Mouse (Mus musculus): ENCODE data around the gene Trim34a.
"Not testable (repeated sequence)": the region's sequence is repeated elsewhere in the genome, so short reads cannot be mapped to it uniquely, and the experiment has no call there.

Gene Trim34a

DNA sequence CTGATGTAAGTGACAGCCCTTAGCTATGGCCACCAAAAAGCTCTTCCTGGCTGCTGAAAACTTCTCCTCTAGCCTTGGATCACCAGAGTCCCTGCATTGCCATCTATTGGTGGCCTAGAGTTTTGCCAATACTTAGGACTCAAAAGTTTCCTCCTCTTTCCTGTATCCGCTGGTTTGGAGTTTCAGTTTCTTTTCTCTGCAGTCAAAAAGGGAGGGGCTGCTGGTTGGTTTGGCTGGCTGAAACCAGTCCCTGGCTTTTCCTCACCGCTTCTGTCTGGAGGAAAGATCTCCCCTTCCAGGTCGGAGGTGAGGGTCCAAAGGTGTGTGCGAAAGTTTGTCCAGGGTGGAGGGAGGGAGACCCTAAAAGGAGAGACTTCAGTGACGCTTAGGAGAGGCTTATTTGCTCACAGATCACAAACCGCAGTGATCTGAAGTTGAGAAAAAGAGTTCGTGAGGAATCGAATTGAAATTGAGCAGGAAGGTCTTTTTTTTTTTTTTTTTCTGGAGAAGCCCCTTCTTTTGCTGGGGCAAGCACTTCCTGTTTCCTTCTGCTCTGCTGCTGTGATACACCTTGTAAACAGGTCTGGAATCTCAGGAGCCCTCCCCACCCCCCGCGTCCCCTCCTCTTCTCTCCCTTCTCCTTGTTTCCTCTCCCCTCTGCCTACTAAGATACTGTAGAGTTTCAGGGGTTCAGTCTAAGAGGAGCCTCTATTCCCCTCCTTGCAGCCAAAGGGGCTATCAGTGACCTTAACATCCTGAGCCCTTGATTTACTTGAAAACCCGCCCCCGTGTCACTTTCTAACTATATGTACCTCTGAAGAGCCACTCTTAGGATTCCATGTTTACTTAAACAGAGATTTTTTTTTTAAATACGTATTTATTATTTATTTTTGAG, at the start of gene Trim34a:
Gene Trim34a (plus strand): TSS at position 171 of the 895 bp plus-strand sequence.
- peak; percentile 54 to 62 for DNase-seq

DNA sequence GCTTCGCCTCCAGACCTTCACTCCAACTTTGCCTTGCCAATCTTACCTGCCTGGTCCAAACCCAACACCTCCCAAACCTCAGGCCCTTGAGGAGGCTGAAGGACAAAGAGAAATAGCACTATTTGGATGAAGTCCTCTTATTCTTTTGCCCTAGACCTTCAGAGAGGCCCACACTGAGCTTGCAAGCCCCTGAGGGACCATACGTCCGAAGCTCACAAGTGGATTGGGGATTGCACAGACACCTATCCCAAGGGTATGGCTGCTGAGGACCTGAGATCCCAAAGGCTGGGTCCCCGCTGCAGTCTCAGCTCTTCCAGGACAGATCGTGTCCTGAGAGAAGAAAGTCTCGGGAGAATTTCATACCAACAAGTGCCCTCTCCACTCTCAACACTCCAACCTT, 48.4 kb upstream of the Trim34a start, which contains the start of gene Olfr649:
Gene Olfr649 (minus strand): TSS at position 101 of the 400 bp plus-strand sequence.
- DNase-seq: no peak

DNA sequence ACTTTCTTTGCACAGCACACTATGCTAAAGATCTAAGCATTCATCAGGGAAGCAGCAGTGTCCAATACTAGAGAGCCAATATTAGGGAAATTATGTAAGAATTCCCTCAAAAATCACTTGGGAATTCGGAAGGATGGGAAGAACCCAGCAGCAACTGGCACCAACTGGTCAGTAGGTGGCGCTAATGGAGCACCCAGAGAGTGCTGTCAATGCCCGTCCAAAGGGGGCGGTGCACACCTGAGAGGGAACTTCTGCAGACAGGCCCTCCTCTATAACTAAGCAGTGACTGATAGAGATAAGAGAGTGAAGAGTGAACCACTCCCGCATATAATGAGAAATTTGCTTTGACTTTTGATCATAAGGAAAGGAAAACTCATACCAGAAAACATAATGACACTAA, 44.4 kb upstream of the Trim34a start:
- DNase-seq: peak; percentile 66 to 68

DNA sequence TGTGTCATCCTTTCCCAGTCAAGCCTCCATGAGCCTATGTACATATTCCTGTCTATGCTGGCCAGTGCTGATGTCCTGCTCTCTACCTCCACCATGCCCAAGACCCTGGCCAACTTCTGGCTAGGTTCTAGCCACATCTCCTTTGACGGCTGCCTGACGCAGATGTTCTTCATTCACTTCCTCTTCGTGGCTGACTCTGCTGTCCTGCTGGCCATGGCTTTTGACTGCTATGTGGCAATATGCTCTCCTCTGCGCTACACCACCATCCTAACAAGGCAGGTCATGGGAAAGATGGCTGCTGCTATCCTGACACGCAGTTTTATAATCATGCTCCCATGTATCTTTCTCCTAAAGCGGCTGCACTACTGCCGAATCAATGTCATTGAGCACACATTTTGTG, 38.1 kb upstream of the Trim34a start:
- DNase-seq: no peak

DNA sequence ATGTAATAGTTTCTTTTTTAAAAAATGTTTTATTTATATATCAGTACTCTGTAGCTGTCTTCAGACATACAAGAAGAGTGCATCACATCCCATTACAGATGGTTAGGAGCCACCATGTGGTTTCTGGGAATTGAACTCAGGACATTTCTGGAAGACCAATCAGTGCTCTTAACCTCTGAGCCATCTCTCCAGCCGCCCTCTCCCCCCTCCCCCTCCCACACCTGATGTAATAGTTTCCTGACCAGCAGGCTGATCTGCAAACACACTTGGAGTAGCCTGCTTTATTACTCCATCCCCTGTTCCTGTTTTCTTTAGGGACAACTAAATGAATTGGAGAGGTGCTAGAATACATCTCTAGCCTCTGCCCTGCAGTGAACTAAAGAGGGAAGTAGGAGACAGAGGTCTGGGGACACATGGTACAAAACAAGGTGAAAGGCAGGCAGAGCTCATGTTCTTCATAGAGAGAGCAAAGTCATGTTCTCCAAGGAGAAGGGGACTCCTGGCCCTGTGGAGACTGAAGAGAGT, 28.2 kb upstream of the Trim34a start:
- no peak for DNase-seq

DNA sequence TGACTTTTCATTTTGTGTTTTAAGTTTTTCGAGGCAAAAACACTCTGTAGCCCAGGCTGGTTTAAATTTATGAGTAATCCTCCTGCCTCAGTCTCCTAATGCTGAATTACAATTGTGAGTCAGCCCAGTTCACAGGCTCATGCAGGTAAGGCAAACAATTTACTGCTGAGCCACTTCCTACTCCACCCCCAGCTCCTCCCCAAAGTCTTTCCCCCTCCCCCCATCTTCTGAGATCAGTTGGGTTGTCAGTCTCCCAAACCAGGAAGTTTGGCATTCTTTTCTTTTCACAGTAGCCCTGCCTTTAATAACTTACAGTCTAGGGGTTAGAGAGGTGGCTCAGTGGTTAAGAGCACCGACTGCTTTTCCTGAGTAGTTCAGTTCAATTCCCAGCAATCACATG, 26.4 kb upstream of the Trim34a start:
- DNase-seq: no peak

DNA sequence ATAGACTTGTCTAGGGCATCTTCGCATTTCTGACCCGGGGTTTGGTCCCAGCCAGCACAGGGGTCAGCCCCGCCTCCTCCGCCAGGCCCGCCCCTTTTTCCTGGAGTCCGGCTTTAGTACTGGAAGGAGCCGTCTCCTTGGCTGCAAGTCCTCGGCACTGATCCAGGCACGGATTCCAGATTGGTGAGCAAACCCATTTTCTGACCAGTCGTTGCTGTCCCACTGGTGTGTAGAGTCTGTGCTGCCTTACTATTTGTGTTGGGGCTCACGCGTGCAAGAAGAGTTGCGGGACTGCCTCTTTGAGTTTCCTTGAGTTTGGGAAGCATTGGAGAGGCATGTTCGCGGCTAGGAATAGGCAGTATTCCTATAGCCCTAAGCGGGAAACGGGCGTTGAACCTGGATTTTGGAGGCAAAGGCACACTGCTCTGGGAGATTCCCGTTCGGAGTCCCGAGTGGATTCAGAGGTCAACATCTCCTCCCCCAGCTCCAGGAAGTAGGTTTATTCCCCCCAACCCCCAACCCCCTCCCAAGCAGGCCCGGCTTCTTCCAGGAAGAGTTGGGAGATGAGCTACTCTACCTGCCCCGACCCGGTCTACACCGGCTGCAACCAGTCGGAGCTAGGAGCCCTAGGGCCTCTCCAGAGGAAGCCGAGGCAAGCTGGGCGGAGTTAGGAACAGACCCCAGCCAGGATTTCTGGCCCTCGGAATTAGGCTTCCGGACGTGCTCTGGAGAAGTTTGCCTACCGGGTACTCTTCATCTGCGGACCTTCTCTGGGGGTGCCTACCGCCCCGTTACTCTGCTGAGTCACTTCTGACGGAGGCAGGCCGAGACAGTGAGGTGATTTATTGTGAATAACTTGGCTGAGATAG, 25.3 kb upstream of the Trim34a start, which contains the start of gene Trim6:
Gene Trim6 (plus strand): TSS at position 93 of the 869 bp plus-strand sequence.
- DNase-seq: peak; percentile 5 to 12

DNA sequence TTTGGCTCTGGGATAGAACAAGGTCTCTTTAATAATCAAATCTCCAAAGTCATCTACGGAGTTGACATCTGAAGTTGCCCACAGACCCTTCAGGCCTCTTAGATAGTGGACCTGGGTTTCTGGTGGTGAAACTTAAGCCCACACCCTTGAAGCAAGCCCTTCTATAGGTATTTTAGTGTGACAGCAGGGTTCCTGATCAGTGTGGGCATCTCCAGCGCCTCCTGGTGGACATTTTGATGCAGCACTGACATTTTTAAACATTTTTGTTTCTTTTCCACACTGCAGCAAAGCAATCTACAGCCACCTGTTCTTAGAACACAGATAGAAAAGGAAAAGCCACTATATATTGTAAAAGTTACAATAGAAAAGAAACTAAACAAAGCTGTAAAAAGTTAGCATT, 13.1 kb upstream of the Trim34a start:
- DNase-seq: peak in 1 of 2 experiments; percentile 43

DNA sequence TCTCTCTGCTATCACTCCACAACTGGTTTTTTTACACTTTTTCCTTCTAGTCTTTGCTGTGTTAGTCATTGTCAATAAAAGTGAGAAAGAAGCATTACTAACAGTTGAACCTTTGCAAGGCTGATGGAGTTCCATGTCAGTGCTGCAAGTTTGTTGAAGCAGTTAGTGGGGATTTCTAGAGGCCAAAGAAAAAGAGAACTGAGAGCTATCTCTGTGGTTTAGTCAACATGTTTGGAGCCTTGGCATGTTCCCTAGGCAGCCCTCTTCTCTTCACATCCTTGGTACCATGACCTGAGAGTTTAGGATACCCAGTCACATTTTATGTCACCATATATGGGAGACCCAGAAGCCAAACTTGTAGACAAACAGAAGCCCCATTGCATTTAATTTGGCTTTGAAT, 3.4 kb upstream of the Trim34a start:
- no peak for DNase-seq

DNA sequence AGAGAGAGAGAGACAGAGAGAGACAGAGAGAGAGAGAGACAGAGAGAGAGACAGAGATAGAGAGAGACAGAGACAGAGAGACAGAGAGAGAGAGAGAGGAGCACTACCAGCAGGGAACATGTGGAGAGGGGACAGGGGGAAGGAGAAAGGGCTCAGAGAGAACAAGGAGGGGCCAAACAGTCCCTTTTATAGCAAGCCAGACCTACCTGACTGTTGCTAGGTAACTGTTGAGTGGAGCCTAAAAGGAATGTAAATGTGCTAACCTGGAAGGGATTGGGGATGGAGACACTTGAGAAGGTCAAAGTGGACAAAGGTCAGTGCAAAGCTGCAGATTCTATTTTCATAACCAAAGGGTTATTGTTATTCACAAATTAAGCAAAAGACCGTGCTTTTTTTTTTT, 641 bp upstream of the Trim34a start:
- DNase-seq: no peak

DNA sequence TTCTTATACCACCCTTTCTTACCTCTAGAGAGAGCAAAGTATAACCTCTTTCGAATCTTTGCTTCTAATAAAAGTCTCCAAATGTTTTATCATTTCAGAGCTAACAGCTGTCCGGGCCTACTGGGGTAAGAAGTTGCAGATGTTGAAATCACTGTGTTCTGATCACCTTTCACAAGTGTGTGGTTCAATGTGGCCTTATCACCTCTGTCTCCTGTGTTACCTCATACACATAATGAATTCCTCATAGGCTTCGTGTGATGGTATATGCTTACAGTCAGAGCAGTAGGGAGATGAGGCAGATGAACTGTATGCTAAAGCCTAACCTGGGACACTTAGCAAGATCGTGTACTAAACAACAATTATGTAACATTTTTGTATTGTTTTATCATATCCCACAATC, 16.1 kb downstream of the Trim34a start:
- not testable (repeated sequence) for DNase-seq

DNA sequence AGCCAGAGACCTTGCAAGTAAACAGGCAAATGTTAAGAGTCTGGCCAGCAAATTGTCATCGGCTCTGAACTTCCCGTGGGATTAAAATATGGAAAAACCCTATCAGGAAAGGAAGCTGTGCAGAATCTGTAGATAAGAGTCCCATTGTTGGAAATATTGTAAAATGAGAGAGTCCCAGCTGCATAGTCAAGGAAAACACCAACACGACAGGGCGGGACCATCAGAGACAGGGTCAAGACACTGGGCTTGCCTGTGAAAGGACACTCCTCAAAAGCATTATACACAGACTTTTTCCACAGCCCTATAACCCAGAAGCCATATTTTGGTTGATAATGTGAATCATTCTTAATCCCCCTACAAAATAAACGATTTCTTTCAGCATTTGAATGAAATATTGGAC, 21.1 kb downstream of the Trim34a start:
- not testable (repeated sequence) for DNase-seq

DNA sequence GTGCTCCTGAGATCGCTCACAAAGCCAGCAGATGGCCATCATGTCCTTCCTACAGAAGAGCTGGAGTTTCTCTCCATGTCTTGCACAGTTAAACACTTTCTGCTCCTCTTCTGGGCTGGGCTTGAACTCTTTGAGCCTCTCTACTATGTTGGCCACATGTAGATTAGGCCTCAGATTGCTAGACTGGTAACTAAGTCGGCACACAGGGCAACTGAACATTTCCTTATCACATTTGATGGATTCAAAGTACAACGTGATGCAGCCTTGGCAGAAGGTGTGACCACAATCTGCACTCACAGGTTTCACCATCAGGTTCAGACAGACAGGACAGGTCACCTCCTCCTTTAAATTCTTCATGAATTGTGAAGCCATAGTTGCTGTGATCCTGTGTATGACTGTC, 35.1 kb downstream of the Trim34a start:
- not testable (repeated sequence) for DNase-seq

DNA sequence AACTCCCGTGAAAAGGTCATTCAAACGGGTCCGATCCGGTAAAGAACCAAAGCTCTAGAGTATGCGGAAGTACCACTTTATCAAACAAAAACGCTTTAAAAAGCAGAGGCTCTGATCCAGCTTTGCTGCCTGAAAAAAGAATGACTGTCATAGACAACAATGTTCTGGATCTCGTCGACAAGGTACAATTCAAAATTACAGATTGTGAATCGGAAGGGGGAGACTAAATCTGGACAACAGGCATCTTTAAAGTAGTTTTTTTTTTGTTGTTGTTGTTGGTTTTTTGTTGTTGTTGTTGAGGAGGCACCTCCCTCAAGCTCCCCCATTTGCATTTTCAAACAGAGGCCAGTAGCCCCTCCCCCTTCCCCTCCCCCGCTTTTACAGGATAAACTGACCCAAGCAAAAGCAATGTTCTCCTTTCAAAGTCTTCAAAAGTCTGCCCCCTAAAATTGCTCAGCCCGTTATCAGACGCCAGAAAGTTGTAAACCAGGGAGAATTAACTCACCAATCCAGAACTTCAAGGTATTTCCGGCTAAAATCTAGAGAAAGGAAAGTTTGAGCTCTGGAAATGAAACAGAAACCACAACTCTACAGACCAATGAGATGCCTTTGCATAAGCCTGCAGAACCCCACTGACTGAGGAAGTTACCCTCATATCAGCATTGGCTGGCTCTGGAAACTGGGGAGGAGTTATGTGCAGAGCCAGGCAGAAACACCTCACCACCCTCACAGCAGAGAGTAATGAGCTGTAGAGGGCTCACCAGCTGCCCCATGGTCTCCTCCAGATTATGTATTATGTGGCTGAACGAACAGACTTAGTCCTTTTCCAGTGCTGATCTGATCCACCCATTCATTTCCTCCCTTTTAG, 43.6 kb downstream of the Trim34a start, which contains the start of gene Trim5:
Gene Trim5 (minus strand): TSS at position 519 of the 868 bp plus-strand sequence.
- peak in 1 of 2 experiments; percentile 19 for DNase-seq

DNA sequence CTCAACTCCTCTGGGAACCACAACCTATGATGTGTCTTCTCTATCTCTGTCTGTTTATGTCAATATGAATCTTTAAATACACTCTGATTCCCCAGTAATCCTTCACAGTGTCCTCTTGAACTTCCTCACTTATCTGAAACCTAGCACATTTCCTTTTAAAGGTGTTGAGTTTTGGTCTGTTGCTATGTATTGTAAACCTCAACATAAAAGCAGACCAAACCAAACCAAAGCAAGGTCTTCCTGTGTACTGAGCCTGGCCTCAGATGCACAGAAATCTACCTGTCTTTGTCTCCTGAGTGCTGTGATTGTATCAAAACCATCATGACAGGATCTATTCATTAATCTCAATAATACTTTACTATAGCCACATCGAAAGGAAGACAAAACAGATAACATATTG, 46.4 kb downstream of the Trim34a start:
- no peak for DNase-seq

DNA sequence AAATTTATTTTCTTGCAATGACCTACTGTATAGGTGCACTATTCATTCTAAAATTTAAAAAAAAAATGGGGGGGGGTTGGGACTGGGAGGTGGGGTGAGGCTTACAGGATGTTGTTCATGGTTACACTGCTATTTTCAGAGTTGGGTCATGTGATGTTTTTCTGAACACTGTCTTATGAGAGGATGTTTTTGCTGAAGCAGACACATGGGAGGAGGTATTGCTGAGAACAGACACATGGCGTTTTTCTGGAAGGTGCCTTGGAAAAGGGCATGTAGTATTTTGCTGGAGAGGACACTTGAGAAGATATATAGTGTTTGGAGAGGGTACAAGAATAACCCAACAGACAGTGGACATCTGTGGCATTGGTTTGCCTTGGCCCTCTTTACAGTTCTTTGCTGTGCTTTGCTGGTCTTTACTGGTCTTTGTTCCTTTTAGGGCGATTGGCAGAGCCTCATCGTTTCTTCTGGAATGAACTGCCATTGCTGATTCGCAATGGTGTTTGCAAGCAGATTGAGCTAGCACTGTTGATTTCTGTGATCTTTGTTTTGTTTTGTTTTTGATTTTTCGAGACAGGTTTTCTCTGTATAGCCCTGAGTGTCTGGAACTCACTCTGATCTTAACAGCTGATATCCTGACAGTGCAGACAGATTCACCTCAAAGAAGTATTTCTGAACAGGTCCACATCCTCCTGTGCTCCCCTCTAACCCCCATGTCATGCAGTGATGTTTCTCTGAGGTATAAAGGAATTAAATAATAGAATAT, 47.6 kb downstream of the Trim34a start:
- no peak for DNase-seq
